Mouse (Mus musculus) megakaryocyte progenitor cell, adult 5-6 weeks (primary cell): ENCODE measurements around the gene Gm19684. TPM values are rescaled to one million over a fixed set of nuclear protein-coding genes. Genes with fewer than 3 reads are reported as not detected.
"Not testable (repeated sequence)": the region's sequence is repeated elsewhere in the genome, so short reads cannot be mapped to it uniquely, and the experiment has no call there.

ENCODE experiments used
- ATAC-seq: replicated peaks from 2 replicates; pipeline ENCODE4 v1.8.0; 2016; ENCODE audit warnings: mild to moderate bottlenecking, moderate TSS enrichment, inconsistent platforms; ENCODE audit not compliant: poor library complexity
- total RNA-seq, 2 experiments: library from RNA; stranded (forward) in 1 of 2; stranded (reverse) in 1 of 2; fragments of 157-497, 149-512 nt in 1 of 2; fragments of 200-1000 nt in 1 of 2; gene quantifications; 2 replicates each; pipeline versions ENCODE4 v1.2.3 to v1.2.4; 2015 to 2017

Gm19684 gene
- total RNA-seq (2015) (0.35 and 0.71 TPM in 2 replicates), total RNA-seq (2017) (not detected in 2 replicates)

- peak; percentile 96 for ATAC-seq
Measured at GRCm38 (mm10) chr17:36121352-36122020, at the start of gene Gm19684. Gm19684 (plus strand) TSS chr17:36121678.

- ATAC-seq = not testable (repeated sequence)
Measured at GRCm38 (mm10) chr17:36081901-36082300, 39.6 kb upstream of the Gm19684 start.

GRCm38 (mm10) chr17:36082519-36083232 is 38.8 kb upstream of the Gm19684 start:
- not testable (repeated sequence) for ATAC-seq

DNA sequence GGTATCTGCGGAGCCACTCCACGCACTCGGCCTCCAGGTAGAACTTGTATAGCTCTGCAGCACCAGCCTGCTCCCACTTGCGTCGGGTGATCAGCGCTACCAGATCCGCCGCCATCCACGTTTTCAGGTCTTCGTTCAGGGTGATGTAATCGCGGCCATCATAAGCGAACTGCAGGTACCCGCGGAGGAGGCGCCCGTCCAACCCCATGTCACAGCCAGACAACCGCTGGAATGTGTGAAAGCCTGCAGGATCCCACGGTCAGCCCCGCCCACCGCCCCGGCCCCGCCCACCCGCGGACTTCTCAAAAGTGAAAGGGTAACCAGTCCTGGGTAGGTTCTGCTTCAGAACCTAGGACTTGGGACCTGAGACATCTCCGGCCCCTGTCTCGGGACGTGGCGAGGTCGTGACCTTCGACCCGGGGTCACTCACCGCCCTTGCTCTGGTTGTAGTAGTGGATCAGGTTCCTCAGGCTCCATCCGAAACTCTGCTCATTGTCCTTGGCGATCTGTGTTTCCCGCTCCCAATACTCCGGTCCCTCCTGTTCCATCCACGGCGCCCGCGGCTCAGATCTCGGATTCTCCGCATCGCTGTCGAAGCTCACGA is 38.1 kb upstream of the Gm19684 start:
- ATAC-seq = peak; percentile 75

DNA sequence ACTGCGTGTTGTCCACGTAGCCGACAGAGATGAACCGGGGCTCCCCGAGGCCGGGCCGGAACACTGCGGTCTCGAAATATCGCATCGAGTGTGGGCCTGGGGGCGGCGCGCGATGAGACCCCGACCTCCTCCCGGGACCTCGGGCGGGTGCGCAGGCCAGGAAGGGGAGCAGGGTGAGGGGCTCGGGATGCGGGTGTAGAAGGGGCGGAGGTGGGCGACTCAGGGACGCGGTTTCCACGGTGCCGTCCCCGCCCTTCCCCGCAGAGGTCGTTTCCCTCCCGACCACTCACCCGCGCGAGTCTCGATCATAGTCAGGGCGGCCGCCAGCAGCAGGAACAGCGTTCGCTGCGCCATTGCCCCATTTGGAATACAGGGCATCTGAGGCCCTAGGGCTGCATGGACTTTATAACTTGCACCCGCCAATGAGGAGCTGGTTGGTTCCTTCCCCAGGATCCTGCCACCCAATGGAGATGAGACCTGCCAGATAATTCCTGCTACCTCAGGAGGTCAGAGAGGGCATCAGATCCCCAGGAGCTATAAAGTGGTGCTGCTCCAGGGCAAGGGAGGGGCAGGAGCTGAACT is 37.5 kb upstream of the Gm19684 start:
- 0 out of 2 replicates have a peak, but pooled peaks have one; percentile 20 for ATAC-seq

GRCm38 (mm10) chr17:36085976-36086375 is 35.5 kb upstream of the Gm19684 start:
- not testable (repeated sequence) for ATAC-seq

- not testable (repeated sequence) for ATAC-seq
Measured at GRCm38 (mm10) chr17:36091933-36092332, 29.5 kb upstream of the Gm19684 start.

DNA sequence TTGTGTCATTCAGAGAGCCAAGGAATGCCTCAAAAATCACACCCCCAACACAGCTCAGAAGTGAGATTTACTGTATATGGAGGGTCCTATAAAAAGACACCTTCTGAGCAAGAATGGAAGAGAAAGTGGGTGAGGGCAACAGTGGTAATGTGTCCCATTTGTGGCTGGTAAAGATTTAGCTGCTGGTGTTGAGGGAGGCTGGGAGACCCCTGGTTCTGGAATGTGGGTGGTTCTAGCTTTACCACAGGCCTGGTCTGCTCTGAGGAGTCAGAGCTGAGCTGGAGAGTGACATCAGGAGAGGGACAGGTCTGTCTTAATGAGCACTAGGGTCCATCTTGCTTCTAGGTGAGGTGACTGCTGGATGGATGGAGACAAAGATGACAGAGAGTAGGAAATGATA is 29.0 kb upstream of the Gm19684 start:
- not testable (repeated sequence) for ATAC-seq

DNA sequence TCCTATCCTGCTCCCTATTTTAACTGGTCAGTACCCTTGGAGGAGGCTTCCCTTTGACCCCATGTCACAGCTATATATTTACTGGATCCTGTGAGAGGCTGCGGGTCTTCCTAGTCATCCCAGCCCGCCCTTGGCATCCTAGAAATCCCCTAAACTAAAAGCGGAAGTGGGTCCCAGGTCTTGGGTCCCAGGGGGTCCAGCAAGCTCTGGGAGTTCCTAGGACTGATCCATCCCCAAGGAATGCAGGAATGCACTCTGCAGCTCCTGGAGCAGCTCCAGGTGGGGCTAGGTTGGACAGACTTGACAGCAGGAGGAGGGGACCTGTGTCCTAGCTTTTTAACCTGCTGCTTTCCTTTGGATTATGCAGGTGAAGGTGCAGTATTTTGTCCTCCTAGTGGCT is 27.5 kb upstream of the Gm19684 start:
- ATAC-seq = no peak

DNA sequence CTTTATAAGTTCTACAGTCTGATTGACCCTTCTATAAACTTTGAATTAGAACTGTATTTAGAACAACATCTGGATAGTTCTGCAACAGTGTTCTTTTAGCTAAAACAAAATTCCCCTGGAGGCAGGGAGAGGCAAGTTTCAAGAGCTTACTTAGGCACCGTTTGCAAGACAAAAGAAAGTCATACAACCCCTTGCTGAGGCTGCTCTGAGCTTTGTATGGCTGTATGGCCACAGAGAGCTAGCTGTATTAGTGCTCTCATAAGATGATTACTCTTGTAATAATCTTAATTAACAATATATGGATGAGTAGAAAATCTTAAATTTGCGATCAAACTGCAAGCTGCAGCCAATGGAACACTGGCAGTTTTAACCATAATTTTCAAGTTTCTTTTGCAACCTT is 21.9 kb upstream of the Gm19684 start:
- ATAC-seq = not testable (repeated sequence)

GRCm38 (mm10) chr17:36102091-36102490 is 19.4 kb upstream of the Gm19684 start:
- not testable (repeated sequence) for ATAC-seq

GRCm38 (mm10) chr17:36110129-36110528 is 11.3 kb upstream of the Gm19684 start:
- ATAC-seq = not testable (repeated sequence)

DNA sequence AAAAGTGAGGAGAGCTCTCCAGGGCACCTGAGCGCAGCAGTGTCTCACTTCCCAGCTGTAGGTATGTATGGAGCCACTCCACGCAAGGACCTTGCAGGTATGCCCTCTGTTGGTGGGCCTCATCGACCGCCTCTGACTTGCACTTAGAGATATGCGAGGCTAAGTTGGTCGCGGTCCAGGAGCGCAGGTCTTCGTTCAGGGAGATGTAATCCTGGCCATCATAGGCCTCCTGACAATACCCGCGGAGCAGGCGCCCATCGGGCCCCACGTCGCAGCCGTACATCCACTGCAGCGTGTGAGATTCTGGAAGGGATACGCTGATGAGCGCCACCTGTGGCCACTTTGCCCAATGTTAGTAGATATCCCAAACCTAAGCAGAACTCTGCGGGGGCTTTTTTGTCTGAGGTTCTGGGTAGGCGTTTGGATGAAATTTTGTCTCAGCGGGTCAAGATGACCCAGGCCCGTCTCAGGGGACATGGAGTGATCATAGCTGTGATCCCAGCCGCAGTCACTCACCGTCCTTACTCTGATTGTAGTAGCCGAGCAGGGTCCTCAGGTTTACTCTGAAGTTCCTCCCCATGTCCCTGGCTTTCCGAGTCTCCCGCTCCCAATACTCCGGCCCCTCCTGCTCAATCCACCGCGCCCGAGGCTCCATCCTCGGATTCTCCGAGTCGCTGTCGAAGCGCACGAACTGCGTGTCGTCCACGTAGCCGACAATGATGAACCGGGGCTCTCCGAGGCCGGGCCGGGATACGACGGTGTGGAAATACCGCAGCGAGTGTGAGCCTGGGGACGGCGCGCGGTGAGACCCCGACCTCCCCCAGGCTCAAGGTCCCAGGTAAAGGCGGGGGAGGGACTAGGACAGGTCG is 10.6 kb upstream of the Gm19684 start:
- ATAC-seq = peak; percentile 85

- peak; percentile 84 for ATAC-seq
Measured at GRCm38 (mm10) chr17:36111510-36111868, 10.0 kb upstream of the Gm19684 start.

DNA sequence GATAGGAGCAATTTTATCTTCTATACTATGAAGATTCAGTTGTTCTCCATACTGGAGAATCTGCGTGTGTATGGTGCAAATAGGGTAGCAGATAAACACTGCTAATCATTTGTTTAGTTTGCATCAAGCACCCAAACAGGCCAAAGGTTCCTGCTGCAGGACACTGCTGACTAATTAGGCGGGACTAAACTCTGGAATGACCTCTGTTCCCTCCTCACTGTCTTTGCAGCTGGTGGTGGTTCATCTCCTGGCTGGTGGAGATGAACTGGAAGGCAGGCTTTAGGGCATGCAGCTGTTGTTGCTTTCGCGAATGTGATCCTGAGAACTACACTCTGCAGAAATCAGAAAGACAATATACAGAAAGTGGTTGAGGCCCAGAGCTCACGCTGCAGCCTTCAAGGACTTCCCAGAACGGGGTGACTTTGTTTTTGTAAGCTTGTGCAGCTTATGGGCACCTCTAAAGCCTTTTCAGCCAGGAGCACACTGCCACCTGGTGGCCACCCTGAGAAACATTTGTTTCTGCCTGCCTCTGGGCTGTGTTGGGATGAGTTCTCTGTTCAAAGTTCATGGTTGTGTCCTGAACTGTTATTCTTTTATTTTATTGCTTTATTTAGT is 7.4 kb upstream of the Gm19684 start:
- ATAC-seq = peak; percentile 73

GRCm38 (mm10) chr17:36116545-36116944 is 4.9 kb upstream of the Gm19684 start:
- ATAC-seq = not testable (repeated sequence)

- ATAC-seq = peak; percentile 38; the same call in 1 of the 2 replicates
Measured at GRCm38 (mm10) chr17:36120839-36121238, 639 bp upstream of the Gm19684 start.

DNA sequence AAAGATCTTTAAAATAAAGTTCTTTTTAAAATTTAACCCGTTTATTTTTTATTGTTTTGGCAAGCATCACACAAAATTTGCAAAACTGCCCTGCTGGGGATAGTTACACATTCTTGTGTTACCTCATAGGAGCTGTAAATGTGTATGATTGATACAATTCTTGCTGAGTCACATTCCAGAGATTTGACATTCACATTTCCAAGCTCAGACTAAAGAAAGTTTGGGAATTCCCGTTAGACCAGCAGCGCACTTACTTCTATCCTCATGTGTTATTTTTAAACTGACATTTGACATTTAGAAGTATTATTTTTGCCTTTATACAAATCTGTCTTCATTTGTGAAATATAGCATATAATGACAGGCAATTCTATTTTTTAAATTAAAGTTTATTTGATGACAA is 2.6 kb downstream of the Gm19684 start:
- ATAC-seq = not testable (repeated sequence)

GRCm38 (mm10) chr17:36128525-36128924 is 7.0 kb downstream of the Gm19684 start:
- not testable (repeated sequence) for ATAC-seq
